Mouse (Mus musculus): ENCODE results near the gene Chchd6.

Chchd6 gene

GRCm38 (mm10) chr6:89402406-89402805, 193.0 kb downstream of the Chchd6 start:
- no peak for DNase-seq

- DNase-seq = no peak
Measured at GRCm38 (mm10) chr6:89399564-89399963, 195.9 kb downstream of the Chchd6 start.

GRCm38 (mm10) chr6:89397919-89398318, 197.5 kb downstream of the Chchd6 start:
- peak; percentile 15 to 20 for DNase-seq

DNA sequence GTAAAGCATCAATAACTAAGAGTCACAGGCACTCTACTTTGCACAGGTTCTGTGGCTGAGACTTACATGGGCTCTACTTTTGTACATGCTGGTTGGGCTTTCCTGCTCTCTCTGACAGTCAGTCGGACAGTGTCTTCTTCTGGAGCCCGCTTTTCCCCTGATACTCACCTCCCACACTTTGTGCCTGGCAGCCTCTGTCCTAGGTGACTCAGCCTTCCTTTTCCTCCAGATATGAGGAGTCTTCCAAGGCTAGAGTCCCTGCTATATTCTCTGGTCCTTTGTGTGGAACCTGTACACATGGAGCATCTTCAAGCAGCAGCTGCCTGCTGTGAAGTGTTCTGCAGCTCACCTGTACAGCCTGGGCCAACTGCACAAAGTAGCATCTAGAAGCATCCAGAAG, 201.6 kb downstream of the Chchd6 start:
- DNase-seq = no peak

DNA sequence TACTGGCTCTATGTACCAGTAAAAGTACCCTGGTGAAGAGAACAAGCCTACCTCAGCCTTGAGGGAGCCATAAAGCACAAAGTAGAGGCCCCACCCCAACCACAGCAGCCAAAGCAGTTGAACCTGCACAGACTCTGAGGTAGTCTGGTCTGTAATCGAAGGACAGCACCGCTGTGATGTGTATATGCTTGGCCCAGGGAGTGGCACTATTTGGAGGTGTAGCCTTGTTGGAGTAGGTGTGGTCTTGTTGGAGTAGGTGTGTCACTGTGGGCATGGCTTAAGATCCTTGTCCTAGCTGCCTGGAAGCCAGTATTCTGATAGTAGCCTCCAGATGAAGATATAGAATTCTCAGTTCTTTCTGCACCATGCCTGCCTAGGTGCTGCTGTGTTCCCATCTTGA, 203.2 kb downstream of the Chchd6 start:
- no peak for DNase-seq

- DNase-seq = no peak
Measured at GRCm38 (mm10) chr6:89389771-89390170, 205.7 kb downstream of the Chchd6 start.

GRCm38 (mm10) chr6:89386956-89387355, 208.5 kb downstream of the Chchd6 start:
- DNase-seq = no peak

DNA sequence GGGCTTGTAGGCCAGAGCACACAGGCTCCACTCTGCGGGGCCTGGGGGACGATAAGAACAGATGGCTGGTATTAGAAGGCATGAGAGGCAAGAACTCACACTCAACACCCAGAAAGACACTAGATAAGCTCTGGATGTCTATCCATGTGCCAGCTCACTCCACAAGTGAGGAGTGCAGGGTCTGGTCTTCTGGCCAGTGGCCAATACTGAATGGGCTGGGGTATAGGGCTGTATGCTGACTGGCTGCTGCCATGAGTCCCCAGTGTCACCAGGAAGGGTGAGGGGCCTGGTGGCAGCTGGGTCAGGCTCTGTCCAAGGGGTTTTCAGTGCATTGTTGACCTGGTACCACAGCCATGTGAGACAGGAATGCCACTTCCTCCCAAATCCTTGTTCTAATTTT, 210.8 kb downstream of the Chchd6 start:
- no peak for DNase-seq

DNA sequence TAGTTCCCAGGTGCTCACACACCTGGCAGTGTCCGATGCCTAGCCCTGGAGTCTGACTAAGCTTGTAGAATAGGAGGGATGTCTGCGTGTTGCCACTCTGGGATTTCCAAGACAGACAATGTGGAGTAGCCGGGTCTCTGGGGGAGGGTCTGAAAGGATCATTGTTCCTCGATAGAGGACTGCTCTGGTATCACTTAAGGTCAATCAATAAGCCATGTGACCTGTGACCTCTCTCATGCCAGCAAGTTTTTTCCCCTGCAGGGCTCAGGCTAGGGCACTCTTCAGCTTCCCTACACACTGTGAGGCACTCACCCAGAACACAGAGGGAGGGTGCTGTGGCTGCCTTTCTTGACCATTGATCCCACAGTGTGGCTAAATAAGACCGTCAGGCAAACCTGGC, 213.6 kb downstream of the Chchd6 start:
- no peak for DNase-seq

DNA sequence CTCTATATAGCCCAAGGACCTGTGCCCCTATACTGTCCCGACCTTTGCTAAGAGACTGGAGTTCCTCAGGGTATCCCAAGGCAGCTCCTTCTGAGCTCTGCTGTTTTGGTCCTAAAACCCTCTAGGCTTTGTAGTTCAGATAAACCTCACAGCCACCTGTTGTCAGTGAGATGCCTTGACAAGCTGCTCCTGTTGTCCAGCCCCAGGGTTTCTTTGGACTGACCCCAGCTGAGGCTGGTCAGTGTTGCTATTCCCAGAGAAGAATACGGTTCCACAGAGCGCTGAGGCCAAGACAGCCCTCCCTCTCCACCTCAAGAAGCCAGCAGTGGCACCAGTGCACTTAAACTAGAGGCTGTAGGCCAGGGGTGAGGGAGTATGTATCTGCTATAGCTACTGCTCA, 214.3 kb downstream of the Chchd6 start:
- DNase-seq = no peak

DNA sequence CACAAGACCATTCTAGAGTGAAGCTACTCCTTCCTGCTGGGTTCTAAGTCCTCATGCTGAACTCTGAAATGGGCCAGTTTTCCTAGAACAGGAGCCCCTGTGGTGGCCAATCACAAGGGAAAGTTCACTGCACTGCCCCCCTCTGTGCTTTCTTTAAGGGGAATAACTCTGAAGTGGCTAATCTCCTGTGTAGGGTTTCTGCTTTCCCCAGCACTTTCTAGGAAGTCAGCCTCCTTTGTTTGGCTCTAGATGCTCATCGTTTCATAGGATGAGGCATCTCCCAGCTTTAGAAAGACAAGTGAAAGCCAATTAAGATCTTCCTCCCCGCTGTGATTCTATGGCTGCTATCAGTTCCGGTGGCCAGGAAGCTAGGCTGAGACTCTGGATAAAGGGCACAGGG, 214.7 kb downstream of the Chchd6 start:
- no peak for DNase-seq

DNA sequence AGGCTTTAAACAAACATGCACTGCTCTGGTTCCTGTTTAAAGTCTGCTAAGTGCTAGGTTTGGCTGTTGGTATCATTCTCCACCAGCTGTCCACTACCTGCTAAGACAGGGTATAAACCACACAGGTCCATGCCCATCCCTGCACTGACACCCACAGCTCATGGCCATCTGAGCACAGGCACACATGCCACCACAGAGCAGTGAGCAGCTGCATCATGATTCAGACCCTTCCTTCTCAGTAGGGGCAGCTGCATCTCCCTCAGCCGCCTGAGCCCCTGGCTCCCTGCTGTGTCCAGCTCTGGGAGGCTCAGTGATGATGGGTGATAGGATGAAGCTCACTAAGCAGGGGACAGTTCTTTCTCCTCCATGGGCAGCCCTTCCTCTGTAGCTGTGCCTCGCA, 217.2 kb downstream of the Chchd6 start:
- DNase-seq = no peak

DNA sequence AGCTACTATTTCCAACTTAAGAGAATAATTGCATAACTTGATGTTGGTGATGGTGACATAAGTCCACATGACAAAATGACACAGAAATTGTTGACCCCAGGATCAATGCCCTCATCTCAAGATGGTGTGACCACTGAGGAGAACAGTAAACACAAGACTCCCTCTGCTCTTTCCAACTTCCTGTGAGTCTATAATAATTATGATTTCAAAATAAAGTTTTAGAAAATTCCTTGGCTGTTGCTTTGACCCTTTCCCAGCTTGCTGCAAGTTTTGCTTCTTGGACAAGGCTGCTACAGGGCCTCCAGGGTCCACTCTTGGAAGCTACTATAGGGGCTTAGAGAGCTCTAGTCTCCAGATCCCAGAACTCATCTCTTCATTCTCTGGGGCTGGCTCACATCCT, 226.6 kb downstream of the Chchd6 start:
- no peak for DNase-seq

DNA sequence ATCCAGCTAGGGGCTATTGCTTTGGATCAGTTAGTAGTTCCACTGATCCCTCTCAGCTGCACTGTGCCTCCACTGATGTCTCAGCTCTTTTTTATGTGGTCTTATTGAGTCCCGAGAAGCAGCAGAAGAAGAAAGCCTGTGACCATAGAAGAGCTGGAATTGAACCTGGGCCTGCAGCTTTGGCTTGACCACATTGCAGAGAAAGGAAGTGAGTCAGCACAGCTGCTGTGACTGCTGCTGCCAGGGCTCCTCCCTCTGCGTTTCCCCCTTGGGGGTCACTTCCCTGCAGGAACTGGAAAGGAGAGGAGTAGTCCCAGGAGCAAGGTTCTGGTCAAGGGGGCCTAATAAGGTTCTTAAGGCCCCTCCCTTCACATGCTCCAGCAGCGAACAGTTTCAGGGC, 231.1 kb downstream of the Chchd6 start:
- DNase-seq = no peak

GRCm38 (mm10) chr6:89363107-89363451, 232.4 kb downstream of the Chchd6 start:
- DNase-seq = no peak

- DNase-seq = peak; percentile 58 to 68
Measured at GRCm38 (mm10) chr6:89362281-89363106, 233.0 kb downstream of the Chchd6 start, which contains the start of gene Plxna1. TSS of gene Plxna1 (minus strand) at chr6:89362620.

DNA sequence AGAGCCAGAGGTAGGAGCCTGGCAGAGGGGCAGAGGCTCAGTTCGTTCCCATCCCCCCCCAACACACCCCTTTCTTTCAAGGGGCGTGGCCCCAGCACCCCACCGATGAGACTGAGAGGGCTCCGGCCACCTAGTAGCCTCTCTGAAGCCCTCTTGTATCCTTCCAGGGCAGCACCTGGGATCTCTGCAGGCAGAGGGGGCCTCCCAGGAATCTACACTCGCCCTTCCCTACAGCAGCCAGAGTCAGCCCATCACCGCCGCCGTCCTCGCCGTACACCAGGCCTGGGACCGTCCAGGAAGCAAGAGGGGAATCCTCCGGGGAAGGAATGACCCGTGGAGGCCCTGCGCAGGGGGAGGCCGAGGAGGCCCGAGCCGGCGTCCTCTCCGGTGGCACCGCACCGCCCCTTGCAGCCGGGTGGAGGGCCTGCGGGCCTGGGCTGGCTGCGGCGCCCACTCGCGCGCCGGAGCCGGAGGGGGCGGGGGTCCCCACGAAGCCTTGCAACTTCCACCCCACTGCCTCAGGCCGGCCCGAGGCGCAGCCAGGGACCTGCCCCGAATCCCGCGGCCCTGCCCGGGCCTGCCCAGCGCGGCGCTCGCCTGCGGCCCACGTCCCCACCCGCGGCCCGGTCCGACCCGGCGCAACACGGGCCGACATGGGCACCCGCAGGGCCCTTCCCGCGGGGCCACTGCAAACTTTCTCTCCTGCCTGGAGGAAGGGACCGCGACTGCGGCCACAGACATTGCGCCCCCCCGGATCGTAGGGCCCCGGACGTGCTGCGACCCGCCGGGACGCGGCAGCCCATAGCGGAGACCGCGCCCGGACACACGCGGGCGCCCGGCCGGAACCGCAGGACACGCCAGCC, 233.8 kb downstream of the Chchd6 start:
- DNase-seq = peak; percentile 38 to 41

DNA sequence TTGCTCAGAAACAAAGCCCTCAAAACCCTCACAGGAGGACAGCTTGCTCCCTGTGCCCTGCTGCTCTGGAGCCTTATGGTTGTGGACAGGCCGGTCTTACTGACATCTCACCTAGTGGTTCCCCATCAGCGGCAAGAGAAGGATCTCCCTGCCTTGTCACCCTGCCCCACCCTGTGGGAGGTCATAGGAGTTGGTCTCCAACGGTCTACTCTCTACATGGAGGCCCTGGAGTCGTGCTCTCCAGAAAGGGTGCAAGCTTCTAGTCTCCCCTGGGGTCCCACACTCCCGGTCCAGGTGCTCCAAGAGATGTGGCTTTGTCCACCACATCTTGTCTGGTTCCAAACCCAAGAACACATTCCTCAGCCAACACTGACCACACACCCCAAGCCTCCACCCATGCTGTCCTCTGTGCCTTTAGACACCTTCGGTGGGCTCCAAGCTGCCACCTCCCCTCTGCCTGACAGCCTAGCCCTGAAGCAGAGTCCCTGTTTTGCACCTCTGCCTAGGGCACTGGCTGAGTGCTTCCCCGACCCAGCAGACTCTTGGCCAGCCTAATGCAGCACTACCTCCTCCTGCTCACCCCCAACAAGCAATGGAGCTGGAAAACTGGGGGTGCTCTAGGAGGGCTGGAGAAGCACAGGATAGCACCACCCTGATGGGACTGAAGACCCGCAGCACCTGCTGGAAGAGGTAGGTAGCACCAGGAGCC, 234.6 kb downstream of the Chchd6 start:
- DNase-seq = no peak

DNA sequence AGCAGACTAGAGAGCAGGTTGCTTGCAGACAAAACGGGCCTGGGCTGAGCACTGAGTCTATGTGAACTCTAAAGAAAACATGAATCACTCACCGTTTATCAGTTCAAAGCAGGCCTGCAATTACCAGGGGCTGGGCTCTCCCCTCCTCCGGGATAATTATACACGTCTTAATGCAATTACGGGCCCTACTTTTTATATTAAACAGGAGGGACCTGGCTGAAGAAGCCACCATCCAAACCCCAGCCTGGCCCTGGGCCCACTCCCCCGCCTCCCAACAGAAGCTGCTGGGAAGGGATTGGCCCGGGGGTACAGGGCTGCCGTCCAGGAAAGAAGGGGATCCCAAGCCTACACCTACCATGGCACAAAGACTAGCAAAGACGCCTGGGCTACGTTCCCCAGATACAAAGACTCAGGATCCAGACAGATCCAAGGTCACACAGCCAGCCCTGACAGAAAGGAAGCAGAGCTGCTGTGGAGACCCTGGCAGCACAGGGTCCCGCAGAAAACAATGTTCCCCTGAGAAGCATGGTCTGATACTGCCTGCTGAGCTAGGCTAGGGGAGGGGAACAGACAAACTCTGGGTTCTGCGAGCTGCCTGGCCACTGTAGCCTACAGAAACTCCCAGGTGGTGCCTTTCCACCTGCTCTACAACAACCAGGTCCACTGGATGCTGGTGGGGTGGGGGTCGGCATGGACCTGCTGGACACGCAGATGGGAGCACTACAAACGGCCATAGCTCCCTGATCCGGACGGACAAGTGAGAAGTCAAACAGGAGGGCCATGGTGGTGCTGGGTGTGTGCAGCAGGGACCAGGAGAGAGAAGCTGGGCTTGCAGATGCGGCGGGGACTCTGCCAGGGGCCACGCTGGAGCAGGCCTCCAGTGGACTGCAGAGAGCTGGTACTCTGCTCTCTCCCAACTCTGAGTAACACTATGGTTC, 235.4 kb downstream of the Chchd6 start:
- DNase-seq = no peak

GRCm38 (mm10) chr6:89359192-89359591, 236.3 kb downstream of the Chchd6 start:
- no peak for DNase-seq

GRCm38 (mm10) chr6:89355661-89356060, 239.8 kb downstream of the Chchd6 start:
- DNase-seq = no peak

DNA sequence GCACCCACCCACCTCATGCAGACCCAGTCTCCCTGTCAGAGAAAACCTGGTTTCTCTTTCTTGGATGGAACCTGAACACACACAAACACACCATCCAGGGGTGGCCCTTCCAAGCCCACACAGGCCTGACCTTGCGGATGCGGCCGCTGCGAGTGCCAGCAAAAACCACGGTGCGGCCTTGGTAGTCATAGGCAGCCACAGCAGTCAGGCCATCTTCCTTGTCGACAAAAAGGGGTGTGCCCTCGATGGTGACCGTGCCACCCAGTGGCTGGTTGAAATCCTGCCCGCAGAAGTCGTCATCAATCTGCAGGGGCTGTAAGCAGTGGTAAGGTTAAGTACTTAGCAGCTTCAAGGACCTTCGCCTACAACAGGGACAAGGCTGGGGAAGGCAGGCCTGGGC, 240.7 kb downstream of the Chchd6 start:
- DNase-seq = peak in 1 of 2 experiments; percentile 25

Measured in B cell, adult 2 months (primary cell).